Mouse (Mus musculus): ENCODE results near the gene Nmd3.

Gene Nmd3

DNA sequence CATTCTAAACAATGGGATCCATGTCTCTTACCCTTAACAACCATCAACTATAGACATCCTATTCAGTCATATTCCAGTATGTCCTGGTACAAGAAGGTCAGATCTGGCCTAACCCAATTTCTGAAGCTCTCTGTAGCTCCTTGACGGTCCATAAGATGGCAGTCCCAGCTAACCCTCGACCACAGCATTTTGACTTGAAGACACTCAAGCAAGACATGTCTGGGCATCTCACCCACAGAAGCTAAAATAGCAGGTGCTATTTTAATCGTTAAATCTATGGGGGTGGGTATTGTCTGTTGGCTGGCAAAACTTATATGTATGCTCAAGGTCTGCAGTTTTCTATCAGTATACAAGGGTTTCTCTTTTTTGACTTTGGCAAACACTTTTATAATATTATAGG, 33.4 kb downstream of the Nmd3 start:
- TF ChIP-seq GATA4 (IDR thresholded peaks at IDR 0.05; ENCODE audit: insufficient replicate concordance, low read length): no peak

DNA sequence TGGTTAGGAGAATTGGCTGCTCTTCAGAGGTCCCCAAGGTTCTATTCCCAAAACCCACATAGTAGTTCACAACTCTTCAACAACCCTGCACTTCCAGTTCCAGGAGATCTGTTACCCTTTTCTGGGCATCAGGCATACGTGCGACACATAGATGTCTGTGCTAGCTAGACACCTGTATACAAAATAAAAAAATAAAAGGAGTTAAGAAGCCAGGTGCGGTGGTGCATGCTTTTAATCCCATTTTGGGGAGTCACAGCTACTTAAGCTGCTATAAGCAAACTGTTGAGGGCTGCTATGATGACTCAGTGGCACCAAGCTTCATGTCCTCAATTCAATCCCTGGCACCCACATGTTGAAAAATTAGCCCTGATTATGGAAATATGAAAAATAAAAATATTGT, 34.2 kb downstream of the Nmd3 start:
- TF ChIP-seq GATA4 (IDR thresholded peaks at IDR 0.05; ENCODE audit: insufficient replicate concordance, low read length): no peak

DNA sequence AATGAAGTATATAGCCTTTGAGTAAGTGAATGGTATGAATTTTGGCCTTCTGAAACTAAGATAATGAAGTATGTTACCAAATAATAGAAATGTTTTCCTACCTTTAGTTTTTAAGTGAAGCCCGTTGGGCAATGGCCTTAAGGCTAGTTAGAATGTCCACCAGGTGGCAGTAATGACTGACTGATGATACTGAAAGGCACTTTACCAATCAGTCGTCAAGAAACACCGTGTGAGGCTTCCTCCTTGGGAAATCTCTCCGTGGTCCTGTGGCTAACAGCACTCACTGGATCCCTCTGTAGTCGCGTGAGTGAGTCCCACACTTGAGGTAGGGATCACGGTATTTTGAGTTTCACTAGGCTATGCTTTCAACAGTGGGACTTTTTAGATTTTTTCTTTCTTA, 34.7 kb downstream of the Nmd3 start:
- no peak for TF ChIP-seq GATA4 (IDR thresholded peaks at IDR 0.05; ENCODE audit: insufficient replicate concordance, low read length)

DNA sequence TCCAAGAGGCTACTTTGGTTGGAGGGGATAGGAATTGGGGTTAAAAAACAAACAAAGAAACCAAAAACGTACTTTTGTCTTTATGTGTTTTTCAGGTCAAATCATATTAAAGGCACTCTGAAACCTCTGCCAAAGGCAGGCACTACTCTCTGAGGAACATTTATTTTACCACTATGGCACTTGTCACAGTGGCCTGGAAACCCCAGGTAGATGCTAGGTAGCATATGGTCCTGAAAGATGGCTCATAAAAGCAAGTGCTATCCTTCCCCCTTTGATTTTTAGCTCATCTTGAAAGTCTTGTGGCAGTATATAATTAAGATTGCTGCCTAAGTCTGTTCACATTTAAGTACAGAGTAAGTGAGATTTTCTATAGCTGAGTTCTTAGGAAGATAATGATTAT, 35.7 kb downstream of the Nmd3 start:
- no peak for TF ChIP-seq GATA4 (IDR thresholded peaks at IDR 0.05; ENCODE audit: insufficient replicate concordance, low read length)

DNA sequence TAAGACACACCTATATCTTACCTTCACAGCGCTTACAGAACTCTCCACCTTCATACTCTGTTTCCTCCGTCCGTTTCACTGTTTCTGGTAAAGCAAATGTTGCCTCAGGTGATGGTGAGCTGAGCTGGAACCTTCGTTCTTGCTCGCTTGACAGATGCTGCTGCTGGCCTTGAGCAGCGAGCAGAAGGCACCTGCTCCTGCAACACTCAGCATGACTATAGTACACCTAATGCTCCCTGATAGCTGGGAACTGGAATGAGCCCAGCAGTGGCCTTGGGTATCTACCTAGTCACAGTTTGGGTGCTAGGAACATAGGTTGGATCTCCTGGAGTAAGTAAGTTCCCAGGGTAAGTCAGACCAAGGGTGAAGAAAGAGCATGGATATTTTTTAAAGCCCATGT, 38.3 kb downstream of the Nmd3 start:
- TF ChIP-seq GATA4 (IDR thresholded peaks at IDR 0.05; ENCODE audit: insufficient replicate concordance, low read length): no peak

DNA sequence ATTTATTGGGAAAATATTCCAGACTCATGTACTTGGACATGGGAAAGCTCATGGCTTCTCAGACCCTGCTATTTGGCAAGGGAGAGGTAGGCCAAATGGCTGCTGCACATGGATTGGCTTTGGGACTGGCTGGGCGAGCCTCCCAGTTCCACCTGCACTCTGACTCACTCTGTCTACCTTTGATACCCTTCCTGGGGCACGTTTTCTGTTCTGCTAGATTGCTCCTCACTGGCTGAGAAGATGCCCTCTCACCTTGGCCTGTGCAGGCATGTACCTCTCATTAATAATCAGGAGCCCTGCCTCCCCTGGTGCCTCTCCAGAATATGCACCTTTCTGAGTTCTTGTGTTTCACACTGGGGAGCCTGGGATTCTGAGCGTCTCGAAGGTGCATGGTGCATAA, 39.4 kb downstream of the Nmd3 start:
- no peak for TF ChIP-seq GATA4 (IDR thresholded peaks at IDR 0.05; ENCODE audit: insufficient replicate concordance, low read length)

DNA sequence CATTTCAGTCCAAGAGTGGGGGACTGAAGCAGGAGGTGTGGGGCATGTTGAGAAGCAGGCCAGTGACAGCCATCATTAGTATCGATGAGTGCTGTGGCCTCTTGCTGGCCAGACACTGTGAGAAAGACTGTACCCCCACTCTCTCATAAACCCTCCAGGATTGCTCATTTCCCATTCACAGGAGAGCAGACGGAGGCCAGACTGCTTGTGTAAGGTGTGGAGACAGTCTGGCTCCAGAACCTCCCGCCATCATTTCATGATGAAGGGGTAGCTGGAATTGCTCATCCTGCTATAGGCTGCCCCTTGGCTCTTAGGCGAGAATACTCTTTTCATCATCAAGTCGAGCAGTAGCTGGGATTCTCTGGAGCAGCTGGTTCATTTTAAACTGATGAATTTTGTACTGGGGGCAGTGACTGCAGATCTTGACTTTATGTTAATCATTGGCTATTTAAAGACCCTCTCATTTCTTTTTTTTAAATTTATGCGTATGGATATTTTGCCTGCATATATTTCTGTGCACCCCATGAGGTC, 41.1 kb downstream of the Nmd3 start:
- no peak for TF ChIP-seq GATA4 (IDR thresholded peaks at IDR 0.05; ENCODE audit: insufficient replicate concordance, low read length)

DNA sequence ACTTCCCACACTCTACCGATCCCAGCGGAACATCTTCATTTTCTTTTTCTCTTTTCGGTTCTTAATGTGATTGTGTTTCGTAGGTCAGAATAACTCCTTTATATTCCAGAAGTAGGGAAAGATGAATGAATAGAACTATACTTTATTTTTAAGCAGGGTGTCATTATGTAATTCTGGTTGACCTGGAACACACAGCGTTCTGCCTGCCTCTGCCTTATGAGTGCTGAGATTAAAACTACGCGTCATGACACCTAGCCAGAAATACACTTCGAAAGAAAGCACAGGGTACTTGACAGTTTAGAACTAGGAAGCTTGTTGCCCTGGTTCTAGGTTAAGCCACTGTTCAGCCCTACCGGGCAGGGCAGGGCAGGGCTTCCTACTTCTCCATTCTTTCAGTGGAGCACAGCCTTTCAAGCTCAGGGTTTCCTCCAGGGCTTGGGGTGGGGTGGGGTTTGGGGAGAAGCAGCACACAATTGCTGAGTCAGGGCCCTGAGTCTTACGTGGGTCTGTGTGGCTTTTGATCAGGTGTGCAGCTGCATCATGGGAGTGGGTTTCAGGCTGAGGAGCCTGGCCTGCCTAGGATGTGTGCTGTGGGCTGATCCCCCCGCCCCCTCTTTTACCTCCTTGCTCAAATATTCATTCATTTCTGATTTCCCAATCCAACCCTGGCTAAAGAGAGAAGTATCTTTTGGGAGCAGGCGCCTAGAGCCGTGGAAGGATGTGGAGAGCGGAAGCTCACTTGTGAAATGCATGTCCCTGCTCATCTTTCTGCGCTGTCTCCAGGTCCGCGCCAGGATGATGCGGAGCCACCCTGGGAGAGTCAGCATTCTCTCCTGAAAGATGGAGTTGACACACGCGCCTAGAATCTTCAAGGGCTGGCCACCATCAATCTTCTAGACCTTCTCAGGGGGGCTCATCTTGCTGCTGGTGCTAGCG, 42.1 kb downstream of the Nmd3 start:
- no peak for TF ChIP-seq GATA4 (IDR thresholded peaks at IDR 0.05; ENCODE audit: insufficient replicate concordance, low read length)

DNA sequence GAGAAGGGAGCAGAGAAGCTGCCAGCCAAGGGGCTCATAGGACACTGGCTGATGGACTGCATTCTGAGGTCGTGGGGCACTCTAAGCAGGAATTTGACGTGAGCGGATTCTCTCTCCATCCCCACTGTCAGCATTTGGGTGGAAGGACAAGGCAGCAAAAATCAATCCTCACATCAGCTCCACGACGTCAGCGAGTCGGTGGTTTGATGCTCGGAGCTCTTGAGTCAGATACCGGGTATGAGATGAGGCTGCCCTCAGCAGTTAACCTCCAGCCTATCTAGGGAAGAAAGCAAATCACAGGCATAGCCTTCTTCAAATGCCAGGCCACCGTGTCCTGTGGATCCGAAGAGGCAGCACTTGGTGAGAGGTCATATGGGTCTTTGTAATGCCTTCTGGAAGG, 43.4 kb downstream of the Nmd3 start:
- TF ChIP-seq GATA4 (IDR thresholded peaks at IDR 0.05; ENCODE audit: insufficient replicate concordance, low read length): no peak

DNA sequence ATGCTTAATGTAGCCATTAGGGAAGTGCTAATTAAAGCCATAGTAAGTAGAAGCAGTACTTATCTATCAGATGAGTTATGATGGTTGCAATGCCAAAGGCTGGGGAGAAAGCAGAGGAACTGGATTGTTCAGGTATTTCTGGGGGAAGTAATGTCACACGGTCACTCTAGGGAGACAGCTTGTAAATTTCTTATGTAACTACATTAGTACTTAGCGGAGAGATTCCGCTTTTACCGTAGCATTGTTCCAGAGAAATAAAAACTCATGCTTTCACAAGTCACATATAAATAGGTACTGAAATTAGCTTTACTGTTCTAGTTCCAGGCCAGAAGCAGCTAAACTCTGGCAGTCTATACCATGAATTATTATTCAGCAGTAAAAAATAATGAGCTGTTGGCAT, 47.4 kb downstream of the Nmd3 start:
- TF ChIP-seq GATA4 (IDR thresholded peaks at IDR 0.05; ENCODE audit: insufficient replicate concordance, low read length): no peak

DNA sequence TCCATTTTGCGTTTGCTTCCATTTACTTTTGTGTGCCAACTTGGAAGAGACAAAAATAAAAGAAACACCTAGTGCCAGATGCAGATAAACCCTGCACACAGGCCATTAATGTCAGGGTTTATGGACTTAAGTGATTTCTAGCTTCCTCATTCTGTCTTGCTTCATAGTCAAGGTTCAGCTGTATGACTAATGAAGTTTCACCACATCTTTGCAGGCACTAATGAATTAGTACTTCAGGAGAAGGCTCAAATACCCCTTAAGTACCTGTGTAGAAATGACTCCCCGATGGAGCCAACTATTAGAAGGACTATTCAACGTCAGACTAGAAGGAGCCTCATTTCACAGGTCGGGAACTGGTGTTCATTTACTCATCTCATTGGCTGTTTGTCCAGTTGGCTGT, 51.6 kb downstream of the Nmd3 start:
- no peak for TF ChIP-seq GATA4 (IDR thresholded peaks at IDR 0.05; ENCODE audit: insufficient replicate concordance, low read length)

DNA sequence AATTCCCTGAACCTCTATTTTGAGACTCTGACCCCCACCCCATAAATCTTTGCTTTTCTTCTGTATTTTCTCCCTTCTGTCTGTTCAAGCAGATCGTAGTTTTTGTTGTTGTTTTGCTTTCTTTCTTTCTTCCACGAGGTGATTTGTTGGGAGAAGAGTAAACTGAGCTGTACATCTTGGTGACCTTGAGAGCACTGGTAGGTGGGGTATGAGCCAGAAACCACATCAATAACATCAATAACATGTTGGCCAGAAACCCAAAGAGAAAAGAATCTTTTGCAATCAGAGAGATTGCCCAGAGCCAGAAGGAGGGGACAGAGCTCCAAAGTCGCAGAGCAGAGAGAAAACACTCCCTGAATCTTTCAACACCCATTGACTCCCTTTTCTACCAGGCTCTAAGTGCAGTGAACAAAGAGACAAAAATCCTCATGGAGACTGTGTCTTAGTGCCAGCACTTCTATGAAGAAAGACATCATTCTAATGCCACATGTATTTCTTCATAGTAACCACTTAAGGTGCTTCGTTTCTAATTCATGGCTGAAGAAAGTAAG, 57.5 kb downstream of the Nmd3 start:
- TF ChIP-seq GATA4 (IDR thresholded peaks at IDR 0.05; ENCODE audit: insufficient replicate concordance, low read length): no peak

DNA sequence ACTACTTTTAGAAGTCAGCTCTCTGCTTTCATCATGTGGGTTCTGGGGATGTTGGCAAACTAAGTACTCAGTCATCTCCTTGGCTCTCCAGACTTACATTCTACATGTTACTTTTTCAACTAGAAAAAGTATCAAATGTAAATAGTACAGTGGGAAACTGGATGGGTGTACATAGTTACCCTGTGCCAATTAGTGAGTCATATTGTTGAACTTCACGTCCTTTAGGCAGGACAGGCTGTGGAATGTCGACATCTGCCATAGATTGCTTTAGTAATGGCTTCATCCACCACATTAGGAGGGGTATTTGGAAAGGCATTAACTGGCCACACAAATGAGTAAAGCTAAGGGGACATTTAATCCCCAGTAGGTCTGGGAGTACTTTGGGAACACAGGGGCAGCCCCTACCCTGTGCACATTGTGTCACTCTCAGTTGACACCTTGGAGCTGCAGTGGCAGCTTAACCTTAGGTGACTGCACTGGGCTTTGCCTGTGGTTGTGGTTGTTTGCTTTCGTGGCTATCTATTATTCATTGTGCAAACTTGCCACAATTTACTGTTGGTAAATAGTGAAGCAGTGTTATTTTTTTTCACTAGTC, 71.1 kb downstream of the Nmd3 start:
- TF ChIP-seq GATA4 (IDR thresholded peaks at IDR 0.05; ENCODE audit: insufficient replicate concordance, low read length): no peak

DNA sequence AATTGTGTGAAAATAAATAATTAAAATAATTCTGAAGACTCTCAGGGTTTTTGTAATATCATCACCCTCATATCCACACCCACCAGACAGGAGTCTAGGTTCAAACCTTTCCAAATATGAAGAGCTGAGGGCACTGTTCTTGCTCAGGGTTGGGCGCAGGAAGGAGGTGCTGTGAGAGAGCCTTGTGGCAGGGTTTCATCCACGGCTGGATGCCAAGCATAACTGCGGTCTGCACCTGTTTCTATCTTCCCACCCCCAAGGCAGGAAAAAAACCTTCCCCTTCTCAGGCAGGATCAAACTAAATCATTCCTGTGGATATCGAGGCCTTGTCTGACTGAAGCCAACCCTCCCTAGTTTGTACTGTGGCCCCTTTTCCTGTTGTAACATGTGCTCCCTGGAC, 75.7 kb downstream of the Nmd3 start:
- no peak for TF ChIP-seq GATA4 (IDR thresholded peaks at IDR 0.05; ENCODE audit: insufficient replicate concordance, low read length)

DNA sequence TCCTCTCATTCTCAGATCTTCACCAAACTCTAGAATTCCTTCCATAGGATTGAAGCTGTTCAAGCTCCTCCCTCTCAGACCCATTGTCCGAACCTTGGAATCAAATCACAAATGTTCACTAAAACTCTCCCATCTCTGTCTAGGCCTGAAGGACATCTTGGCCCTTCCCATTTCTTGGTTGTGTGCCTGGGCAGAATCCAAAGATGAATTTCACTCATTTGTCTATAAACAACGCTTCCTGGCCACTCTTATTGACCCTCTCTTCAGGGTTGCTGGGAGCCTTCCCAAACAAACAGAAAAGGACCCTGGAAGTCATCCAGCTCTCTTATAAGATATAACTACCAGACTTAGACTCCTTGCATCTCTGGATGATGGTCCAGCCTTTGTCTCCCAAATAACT, 76.2 kb downstream of the Nmd3 start:
- TF ChIP-seq GATA4 (IDR thresholded peaks at IDR 0.05; ENCODE audit: insufficient replicate concordance, low read length): no peak

DNA sequence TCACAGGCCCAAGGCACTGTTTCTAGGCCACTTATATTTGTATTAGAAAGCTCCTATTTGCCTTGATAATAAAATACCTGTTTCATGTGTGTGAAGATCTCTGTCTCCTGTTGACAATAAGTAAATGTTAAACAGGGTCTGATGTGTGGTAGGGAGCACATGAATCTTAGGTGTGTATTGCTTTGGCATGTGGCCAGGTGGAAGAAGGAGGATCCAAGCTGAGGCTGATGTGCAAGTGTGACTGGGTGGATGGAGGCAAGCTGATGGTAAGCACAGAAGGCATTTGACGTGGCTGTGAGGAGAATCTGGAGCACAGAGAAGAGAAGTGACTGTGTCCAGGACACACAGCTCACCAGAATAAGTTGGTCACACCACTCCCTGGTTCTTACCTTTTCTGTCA, 77.3 kb downstream of the Nmd3 start:
- no peak for TF ChIP-seq GATA4 (IDR thresholded peaks at IDR 0.05; ENCODE audit: insufficient replicate concordance, low read length)
